Mouse (Mus musculus): Measurements from ENCODE around the gene Trio.

Gene Trio

GRCm38 (mm10) chr15:27923987-27924341 is 101.7 kb downstream of the Trio start:
- DNase-seq (ENCODE audit: low read depth, low spot score): no peak

- DNase-seq (ENCODE audit: low read depth, low spot score): peak; percentile 70
These were observed 102.2 kb downstream of the Trio start for GRCm38 (mm10) chr15:27923280-27923986.

GRCm38 (mm10) chr15:27920751-27921150 is 104.9 kb downstream of the Trio start:
- no peak for DNase-seq (ENCODE audit: low read depth, low spot score)

GRCm38 (mm10) chr15:27919540-27919939 is 106.1 kb downstream of the Trio start:
- DNase-seq (ENCODE audit: low read depth, low spot score): peak; percentile 65

- DNase-seq (ENCODE audit: low read depth, low spot score): no peak
These were observed 106.8 kb downstream of the Trio start for GRCm38 (mm10) chr15:27918798-27919197.

GRCm38 (mm10) chr15:27916204-27916603 is 109.4 kb downstream of the Trio start:
- DNase-seq (ENCODE audit: low read depth, low spot score): no peak

GRCm38 (mm10) chr15:27913013-27913412 is 112.6 kb downstream of the Trio start:
- no peak for DNase-seq (ENCODE audit: low read depth, low spot score)

GRCm38 (mm10) chr15:27911196-27911595 is 114.5 kb downstream of the Trio start:
- DNase-seq (ENCODE audit: low read depth, low spot score): no peak

- no peak for DNase-seq (ENCODE audit: low read depth, low spot score)
These were observed 115.5 kb downstream of the Trio start for GRCm38 (mm10) chr15:27910179-27910578.

GRCm38 (mm10) chr15:27907649-27908048 is 118.0 kb downstream of the Trio start:
- DNase-seq (ENCODE audit: low read depth, low spot score): no peak

GRCm38 (mm10) chr15:27906409-27906808 is 119.2 kb downstream of the Trio start:
- DNase-seq (ENCODE audit: low read depth, low spot score): no peak

GRCm38 (mm10) chr15:27905341-27905740 is 120.3 kb downstream of the Trio start:
- DNase-seq (ENCODE audit: low read depth, low spot score): peak; percentile 90

- no peak for DNase-seq (ENCODE audit: low read depth, low spot score)
These were observed 121.2 kb downstream of the Trio start for GRCm38 (mm10) chr15:27904346-27905005.

- DNase-seq (ENCODE audit: low read depth, low spot score): no peak
These were observed 124.4 kb downstream of the Trio start for GRCm38 (mm10) chr15:27901200-27901599.

- DNase-seq (ENCODE audit: low read depth, low spot score): no peak
These were observed 126.7 kb downstream of the Trio start for GRCm38 (mm10) chr15:27898795-27899406.

GRCm38 (mm10) chr15:27894112-27894511 is 131.5 kb downstream of the Trio start:
- DNase-seq (ENCODE audit: low read depth, low spot score): no peak

- DNase-seq (ENCODE audit: low read depth, low spot score): no peak
These were observed 133.6 kb downstream of the Trio start for GRCm38 (mm10) chr15:27892029-27892428.

GRCm38 (mm10) chr15:27890666-27891065 is 135.0 kb downstream of the Trio start:
- no peak for DNase-seq (ENCODE audit: low read depth, low spot score)

- DNase-seq (ENCODE audit: low read depth, low spot score): peak; percentile 48
These were observed 137.5 kb downstream of the Trio start for GRCm38 (mm10) chr15:27888153-27888552.

- DNase-seq (ENCODE audit: low read depth, low spot score): no peak
These were observed 138.7 kb downstream of the Trio start for GRCm38 (mm10) chr15:27886992-27887391.

- DNase-seq (ENCODE audit: low read depth, low spot score): peak; percentile 78
These were observed 141.0 kb downstream of the Trio start for GRCm38 (mm10) chr15:27884347-27885250.

GRCm38 (mm10) chr15:27883881-27884280 is 141.8 kb downstream of the Trio start:
- DNase-seq (ENCODE audit: low read depth, low spot score): no peak

Measured in ZHBTc4 (cell line).